Mouse (Mus musculus): ENCODE measurements at regions not wholly inside any gene's neighbourhood (a gene's known extent, or its start where the extent isn't known, plus 50 kb on each side); places are given as distances from the start of the nearest gene placed in this dataset.

DNA sequence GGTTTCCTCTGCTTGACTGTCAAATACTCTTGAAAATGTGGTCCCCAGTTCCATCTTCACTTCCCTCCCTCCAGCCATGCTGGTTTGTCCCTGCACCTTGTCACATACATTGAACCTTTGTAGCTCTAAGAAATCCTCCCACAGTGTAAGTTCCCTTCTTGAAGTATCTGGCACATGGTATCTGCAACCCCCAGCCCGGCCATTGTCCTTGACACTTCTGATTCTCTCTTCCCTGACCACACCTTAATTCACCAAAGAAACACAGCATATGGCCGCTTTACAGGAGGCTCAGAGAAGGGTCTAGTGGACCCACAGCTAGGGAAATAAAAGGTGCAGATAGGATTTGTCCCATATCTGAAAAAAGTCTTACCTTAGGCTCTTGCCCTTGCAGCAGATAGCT, 133.9 kb upstream of the Gli2 start:
- no peak for DNase-seq

DNA sequence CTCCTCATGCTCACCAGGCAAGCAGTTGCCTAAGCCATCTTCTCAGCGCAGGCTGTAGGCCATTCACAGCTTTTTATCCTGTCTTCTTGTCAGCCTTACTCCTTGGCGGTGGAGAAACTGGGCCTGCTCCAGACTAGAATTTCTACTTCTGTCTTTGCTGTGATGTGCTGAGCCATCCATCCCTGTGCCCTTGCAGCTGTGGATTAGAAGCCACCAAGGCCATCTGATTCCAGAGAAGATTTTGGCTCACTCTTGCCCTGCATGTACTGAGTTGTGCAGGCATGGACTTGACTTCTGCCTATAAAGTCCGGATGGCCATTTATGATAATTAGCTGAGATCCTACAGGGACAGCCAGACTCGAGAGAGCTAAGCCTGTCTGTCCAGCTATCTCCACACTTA, 133.4 kb upstream of the Gli2 start:
- no peak for DNase-seq

DNA sequence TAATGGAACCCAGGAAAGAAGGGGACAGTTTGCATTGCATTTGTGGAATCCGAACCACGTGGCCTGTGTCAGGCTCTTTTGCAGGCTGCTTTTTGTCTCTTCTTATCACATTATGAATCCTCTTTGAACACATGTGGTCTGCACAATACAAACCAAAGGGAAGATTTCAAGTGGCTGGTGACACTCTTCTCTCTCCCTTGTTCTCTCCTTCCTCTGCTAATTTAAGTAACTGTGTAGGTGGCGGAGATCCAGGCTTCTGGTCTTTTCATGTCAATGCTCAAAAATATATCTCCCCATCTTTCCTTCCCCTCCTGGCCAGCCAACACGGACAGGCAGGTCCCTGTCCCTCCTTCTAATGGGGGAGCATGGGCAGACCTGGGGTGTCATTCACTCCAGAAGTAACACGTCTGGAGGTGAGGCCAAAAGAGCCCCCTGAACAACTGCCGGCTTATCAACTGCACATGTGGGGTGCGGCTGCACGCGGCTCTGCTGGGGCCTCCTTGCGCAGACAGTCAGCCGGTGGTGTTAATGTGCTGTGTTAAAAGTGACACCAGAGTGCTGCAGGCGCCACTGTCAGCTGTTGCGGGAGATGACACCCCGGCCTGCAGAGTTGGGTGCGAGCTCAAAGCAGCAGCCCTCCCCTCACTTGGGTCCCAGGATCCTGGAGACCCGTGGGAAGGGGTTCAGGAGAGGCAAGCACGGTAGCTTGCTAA, 130.3 kb upstream of the Gli2 start:
- no peak for DNase-seq

DNA sequence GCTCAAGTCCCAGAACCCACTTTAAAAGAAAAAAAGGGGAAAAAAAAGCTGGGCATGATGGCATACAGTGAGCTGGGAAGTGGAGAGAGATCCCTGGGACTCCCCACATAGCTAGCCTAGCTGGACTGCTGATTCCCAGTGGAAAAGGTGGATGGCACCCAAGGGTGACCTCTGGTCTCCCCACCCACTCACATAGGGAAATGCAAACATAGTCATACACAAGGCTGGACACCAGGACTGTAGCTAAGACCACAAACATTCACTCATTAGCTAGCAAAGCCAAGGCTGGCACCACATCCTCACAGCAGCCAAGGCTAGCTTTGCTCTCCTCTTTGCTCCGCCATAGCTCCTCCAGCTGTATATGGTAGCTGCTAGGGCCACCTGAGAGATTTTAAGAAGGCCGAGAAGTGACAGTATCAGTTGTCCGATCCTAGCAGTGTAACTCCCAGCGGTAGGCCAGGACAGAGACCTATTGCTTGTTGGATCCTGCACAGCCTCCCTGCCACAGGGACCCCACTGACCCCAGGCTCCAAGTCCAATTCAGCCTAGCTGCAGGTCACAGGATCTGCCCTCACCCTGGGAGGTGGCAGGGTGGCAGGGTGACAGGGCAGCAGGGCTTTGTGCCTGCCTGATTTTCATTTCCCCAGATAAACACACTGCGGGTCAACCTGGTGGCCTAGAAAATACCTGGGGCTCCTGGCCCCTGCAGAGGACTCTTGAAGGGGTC, 119.8 kb upstream of the Gli2 start:
- DNase-seq: no peak

DNA sequence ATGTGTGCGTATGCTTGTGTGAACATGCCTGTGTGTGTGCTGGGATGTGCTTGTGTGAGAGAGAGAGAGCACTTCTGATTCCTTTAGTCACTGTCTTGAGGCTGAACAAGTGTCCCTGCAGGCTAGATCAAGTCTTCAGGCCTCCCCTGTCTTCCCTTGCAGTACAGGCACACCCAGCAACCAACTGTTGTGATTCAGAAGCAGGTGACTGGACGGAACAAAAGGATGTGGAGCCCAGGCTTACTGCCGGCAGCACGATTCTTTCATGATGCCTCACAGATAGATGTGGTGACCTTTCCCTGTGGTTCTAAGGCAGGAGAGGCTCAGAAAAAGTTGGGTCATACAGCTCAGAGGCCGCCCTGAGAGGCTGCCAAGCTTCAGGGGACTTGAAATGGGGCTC, 114.0 kb upstream of the Gli2 start:
- DNase-seq: no peak

- DNase-seq: no peak
These were observed 112.9 kb upstream of the Gli2 start for GRCm38 (mm10) chr1:119166286-119166685.

DNA sequence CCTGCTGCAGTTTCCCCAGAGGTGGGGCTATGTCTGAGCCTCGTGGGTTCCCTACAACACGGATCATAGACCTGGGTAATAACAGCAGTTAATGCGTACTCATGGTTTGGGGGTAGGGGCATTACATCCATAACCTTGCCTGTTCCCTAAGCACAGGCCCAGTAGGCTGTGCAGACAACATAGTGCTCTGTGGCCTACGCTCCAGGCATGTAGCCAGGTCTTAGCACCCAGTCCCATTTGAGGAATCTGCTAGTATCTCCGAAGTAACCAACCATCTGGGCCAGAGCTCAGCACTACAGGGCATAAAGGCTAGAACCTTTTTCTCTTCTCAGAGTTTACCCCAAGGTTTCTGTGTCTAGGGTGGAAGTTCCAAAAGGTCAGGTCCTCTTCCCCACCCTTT, 111.4 kb upstream of the Gli2 start:
- no peak for DNase-seq

DNA sequence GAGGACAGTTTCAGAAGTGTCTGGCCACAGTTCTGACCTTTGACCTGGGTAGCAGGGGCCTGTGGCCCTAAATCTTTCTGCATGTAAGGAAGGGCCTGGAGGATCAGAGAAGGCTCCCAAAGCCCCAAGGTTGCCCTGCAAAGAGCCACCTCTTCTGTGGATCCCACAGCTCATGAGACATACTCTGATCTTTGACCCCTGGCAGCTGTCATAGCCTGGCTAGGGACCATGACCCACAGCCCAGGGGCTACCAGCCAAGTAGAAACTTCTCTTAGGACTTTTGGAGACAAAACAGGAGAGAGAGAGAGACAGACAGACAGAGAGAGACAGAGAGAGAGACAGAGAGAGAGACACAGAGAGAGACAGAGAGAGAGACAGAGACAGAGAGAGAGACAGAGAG, 110.4 kb upstream of the Gli2 start:
- no peak for DNase-seq

DNA sequence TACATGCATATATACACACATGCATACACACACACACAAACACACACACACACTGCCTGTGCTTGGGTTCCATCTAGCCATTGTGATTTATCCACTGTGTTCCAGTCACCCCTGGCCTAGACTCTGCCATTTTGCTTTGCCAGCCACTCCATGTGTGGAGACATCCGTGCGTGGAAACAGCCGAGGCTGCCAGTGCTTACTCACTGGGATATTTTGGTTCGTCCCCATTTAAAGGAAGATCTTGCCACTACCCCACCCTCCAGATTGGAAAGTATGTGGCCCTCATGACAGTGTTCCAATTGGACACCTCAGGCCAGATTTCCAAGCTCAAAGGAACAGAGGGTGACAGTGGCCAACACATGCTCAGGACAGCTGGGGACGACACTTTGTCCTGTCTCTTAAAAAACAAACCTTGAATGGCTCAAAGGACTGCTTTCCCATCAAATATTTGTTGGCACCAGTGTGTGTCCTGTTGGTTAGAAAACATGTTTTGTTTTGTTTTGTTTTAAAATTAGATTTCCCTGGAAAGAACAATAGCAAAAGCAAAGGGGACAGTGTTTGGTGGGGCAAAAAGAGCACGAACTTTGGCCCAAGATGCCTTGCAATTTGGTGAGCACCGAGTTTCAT, 109.8 kb upstream of the Gli2 start:
- DNase-seq: no peak

- no peak for DNase-seq
These were observed 108.3 kb upstream of the Gli2 start for GRCm38 (mm10) chr1:119161751-119162150.

DNA sequence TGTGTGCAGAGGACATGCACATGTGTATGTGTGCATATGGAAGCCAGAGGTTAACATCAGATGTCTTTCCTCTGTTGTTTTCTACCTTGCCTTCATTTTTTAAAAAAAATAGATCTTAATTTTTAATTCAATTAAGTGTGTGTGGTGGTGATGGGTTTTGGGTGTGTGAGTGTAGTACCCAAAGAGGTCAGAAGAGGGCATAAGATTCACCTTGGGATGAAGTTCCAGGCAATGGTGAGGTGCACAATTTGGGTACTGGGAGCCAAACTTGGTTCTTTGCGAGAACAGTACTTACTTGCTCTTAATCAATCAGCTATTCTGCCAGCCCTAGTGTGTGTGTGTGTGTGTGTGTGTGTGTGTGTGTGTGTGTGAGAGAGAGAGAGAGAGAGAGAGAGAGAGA, 106.9 kb upstream of the Gli2 start:
- no peak for DNase-seq

DNA sequence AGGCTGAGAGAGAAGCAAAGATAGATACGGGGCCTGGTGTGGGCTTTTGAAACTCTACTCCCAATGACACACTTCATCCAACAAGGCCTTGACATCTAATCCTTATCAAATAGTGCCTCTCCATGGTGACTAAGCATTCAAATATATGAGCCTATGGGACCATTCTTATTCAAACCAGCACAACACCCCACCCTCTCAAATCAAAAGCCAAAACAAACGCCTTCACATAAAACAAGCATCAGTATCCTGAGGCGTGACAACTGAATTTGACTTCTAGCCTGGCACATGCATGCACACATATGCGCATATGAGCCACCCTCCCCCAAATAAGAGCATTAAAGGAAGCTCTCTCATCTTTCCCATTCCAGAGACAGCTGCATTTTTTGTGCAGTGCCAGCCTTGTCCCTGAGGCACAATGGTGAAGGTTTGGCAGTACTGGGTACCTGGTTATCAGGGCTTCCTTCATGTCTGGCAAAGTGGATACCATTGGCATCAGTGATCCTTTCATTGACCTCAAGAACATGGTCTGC, 103.8 kb upstream of the Gli2 start:
- no peak for DNase-seq

GRCm38 (mm10) chr1:119153619-119154018, 100.2 kb upstream of the Gli2 start:
- DNase-seq: no peak

DNA sequence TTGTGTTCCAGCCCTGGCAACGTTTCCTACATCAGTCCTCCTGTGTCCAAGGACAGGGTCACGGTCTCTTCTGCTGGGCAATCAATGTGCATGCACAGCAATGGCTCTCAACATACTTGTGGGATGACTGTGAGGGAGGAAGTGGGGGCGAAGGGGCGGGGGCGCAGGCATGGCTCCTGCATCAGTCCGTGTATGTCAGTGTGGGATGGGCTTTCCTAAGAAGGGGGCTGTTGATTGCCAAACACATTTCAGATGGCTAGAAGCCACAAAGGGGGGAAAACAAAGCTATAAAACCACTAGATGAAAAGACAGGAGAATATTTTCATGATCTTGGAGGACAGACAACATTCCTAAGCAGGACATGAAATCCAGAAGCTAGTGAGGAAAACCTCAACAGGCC, 99.4 kb upstream of the Gli2 start:
- no peak for DNase-seq

DNA sequence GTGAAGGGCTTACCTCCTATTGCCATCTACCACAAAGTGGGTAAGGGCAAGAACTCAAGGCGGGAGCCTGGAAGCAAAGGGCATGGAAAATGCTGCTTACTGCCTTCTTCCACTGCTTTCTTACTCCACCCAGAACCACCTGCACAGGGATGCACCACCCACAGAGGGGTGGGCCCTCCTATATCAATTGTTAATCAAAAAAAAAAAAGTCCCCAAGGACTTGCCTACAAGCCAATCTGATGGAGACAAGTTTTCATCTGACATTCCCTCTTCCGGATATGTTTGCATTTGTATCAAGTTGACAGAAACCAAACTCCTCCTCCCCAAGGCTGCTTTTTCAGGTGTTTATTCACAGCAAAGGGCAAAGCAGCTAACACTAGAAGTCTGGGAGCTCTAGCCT, 94.1 kb upstream of the Gli2 start:
- DNase-seq: no peak

DNA sequence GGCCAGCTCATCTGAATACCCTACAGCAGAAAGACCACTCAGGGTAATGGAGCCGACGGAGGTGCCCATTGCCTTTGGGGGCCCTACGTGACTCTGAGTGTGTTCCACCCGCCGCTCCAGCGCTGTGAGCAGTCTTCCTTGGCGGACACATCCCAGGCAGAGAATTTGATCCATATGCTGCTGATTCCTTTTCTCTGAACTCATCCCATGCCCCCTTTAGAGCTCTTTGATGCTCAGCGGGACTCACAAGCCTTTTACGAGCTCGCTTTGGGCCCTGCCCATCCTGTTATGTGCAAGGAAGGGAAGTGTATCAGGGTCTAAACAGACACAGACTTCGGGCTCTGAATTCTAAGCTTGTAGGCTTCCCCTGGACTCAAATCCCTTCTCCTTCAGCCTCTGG, 90.4 kb upstream of the Gli2 start:
- no peak for DNase-seq

DNA sequence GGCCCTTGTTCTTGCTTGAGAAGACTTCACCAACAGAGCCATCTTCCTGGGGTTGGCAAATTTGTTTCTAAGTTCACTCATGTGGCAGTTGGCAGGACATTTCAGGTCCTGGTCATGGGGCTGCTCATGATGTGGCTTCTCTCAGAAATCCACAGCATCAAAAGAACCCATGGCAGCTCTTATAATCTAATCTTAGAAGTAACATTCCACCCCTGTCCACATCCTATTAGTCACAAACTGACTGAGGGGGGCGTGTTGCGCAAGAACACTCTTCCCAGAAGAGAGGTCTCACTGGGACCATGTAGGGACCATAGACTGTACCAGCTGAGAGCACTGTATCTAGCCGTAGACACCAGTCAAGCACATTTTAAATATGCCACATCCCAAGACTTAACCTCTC, 75.6 kb upstream of the Gli2 start:
- no peak for DNase-seq

DNA sequence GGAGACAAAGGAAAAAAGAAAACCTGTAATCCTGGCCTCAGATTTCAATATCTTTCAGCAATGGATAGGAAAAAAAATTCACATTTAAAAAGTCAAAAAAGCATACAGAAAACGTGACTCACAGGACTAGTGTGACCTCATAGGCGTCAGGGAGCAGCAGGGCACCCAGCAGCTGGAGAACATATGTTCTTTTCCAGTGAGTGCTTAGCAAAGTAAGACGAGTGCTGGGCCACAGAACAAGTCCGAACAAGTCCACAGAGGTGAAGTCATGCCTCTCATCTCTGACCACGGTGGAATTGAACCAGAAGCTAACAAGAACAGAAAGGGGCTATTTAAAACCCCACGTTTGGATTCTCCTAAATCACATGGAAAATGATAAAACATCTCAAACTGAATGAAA, 72.1 kb upstream of the Gli2 start:
- DNase-seq: no peak

GRCm38 (mm10) chr1:119124798-119125197, 71.4 kb upstream of the Gli2 start:
- no peak for DNase-seq

DNA sequence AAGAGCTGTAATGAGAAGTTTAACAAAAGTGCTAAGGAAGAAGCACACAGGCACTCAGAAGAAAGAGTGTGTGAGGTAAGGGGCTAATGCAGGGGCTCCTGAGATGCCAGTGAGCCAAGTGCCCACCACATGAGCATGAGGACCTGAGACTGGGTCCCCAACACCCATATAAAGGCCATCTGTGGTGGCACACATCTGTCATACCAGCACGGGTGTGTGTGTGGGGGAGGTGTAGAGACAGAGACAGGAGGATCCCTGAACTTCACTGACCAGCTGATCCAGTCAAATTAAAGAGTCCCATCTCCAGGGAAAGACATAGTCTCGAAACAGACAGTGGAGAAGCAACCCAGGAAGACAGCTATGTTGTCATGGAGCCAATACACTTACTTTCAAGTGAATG, 70.6 kb upstream of the Gli2 start:
- DNase-seq: no peak

DNA sequence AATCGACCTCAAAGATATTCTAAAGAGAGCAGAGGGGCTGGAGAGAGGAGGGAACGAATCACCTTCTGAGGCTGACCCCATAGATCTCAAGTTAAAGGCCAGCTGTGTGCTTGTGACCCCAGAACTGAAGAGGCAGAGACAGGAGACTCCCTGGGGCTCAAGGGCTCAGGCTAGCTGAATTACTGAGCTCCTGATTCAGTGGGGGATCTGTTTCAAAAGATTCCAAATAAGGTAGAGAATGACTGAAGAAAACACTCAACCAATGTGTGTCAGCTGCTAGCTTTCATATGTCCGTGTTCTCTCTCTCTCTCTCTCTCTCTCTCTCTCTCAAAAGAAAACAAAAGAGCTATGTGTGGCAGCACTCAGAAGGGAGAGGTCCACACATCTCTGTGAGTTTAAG, 70.0 kb upstream of the Gli2 start:
- DNase-seq: no peak

- no peak for DNase-seq
These were observed 69.6 kb upstream of the Gli2 start for GRCm38 (mm10) chr1:119122975-119123374.

GRCm38 (mm10) chr1:119119863-119120569, 66.6 kb upstream of the Gli2 start:
- no peak for DNase-seq

Data from cerebellum, postnatal 36 days (tissue).